Mouse (Mus musculus): Measurements from ENCODE around the gene Csk. TPM values are rescaled to one million over a fixed set of nuclear protein-coding genes. Genes with fewer than 3 reads are reported as not detected.

Csk gene
- polyA plus RNA-seq, 1 experiment from 2014 or later, result 27.2 TPM

GRCm38 (mm10) chr9:57650130-57650785 lies 3.2 kb downstream of the Csk start:
- WGBS, result 93% methylated on average over 6 of the region's 6 CpGs
- Histone ChIP-seq H3K9me3 (ENCODE audit: low read length) (no peaks in the 10 kb centered on the region), H3K27ac (ENCODE audit: low read length) (no peak overlapping the region), H3K4me2 (replicated peaks; ENCODE audit: low read depth, low read length) (no peak overlapping the region), H3K36me3 (ENCODE audit: insufficient read depth, low read length) (no peaks in the 10 kb centered on the region), H3K4me3 (ENCODE audit: low read length) (no peak overlapping the region), H3K27me3 (ENCODE audit: insufficient read depth, low read length) (no peaks in the 10 kb centered on the region), H3K9ac (replicated peaks; ENCODE audit: low read length) (no peak overlapping the region), H3K4me1 (ENCODE audit: insufficient read depth, low read length) (peaks cover 8% of the 10 kb centered on the region; the same call in 1 of the 2 replicates)
- ATAC-seq (ENCODE audit: low FRiP score, low TSS enrichment), result no peak

- H3K4me2 ChIP-seq (replicated peaks; ENCODE audit: low read depth, low read length), result no peak overlapping the region
- WGBS, result 59% methylated on average over 4 of the region's 4 CpGs
- no peak for ATAC-seq (ENCODE audit: low FRiP score, low TSS enrichment)
- H3K36me3 ChIP-seq (ENCODE audit: insufficient read depth, low read length), result no peaks in the 10 kb centered on the region
- H3K27me3 ChIP-seq (ENCODE audit: insufficient read depth, low read length), result no peaks in the 10 kb centered on the region
- H3K4me1 ChIP-seq (ENCODE audit: insufficient read depth, low read length), result peaks cover 31% of the 10 kb centered on the region
- H3K9ac ChIP-seq (replicated peaks; ENCODE audit: low read length), result no peak overlapping the region
- H3K9me3 ChIP-seq (ENCODE audit: low read length), result no peaks in the 10 kb centered on the region
- H3K27ac ChIP-seq (ENCODE audit: low read length), result no peak overlapping the region
- no peak overlapping the region for H3K4me3 ChIP-seq (ENCODE audit: low read length)
Measured at GRCm38 (mm10) chr9:57647286-57648108, 5.9 kb downstream of the Csk start.

- no peaks in the 10 kb centered on the region for H3K9me3 ChIP-seq (ENCODE audit: low read length)
- H3K36me3 ChIP-seq (ENCODE audit: insufficient read depth, low read length), result 0 out of 2 replicates have a peak, but pooled peaks cover 6% of the 10 kb centered on the region
- H3K4me3 ChIP-seq (ENCODE audit: low read length), result no peak overlapping the region
- 65% methylated on average over 12 of the region's 12 CpGs for WGBS
- H3K4me2 ChIP-seq (replicated peaks; ENCODE audit: low read depth, low read length), result no peak overlapping the region
- no peak for ATAC-seq (ENCODE audit: low FRiP score, low TSS enrichment)
- H3K27me3 ChIP-seq (ENCODE audit: insufficient read depth, low read length), result no peaks in the 10 kb centered on the region
- no peak overlapping the region for H3K9ac ChIP-seq (replicated peaks; ENCODE audit: low read length)
- H3K27ac ChIP-seq (ENCODE audit: low read length), result no peak overlapping the region
- peaks cover 38% of the 10 kb centered on the region for H3K4me1 ChIP-seq (ENCODE audit: insufficient read depth, low read length)
Measured at GRCm38 (mm10) chr9:57646551-57647103, 6.8 kb downstream of the Csk start.

GRCm38 (mm10) chr9:57644944-57645893 lies 8.2 kb downstream of the Csk start:
- H3K27me3 ChIP-seq (ENCODE audit: insufficient read depth, low read length), result no peaks in the 10 kb centered on the region
- ATAC-seq (ENCODE audit: low FRiP score, low TSS enrichment), result peak; percentile 89
- no peaks in the 10 kb centered on the region for H3K9me3 ChIP-seq (ENCODE audit: low read length)
- peak overlapping the region; percentile 90 for H3K4me3 ChIP-seq (ENCODE audit: low read length)
- H3K4me1 ChIP-seq (ENCODE audit: insufficient read depth, low read length), result peaks cover 48% of the 10 kb centered on the region
- H3K9ac ChIP-seq (replicated peaks; ENCODE audit: low read length), result peak overlapping the region; percentile 100
- H3K27ac ChIP-seq (ENCODE audit: low read length), result peak overlapping the region; percentile 96
- peak overlapping the region; percentile 82 for H3K4me2 ChIP-seq (replicated peaks; ENCODE audit: low read depth, low read length)
- H3K36me3 ChIP-seq (ENCODE audit: insufficient read depth, low read length), result 0 out of 2 replicates have a peak, but pooled peaks cover 8% of the 10 kb centered on the region
- 0% methylated on average over 73 of the region's 85 CpGs for WGBS

GRCm38 (mm10) chr9:57644442-57644943 lies 8.9 kb downstream of the Csk start:
- Histone ChIP-seq H3K4me2 (replicated peaks; ENCODE audit: low read depth, low read length) (peak overlapping the region; percentile 82), H3K27ac (ENCODE audit: low read length) (peak overlapping the region; percentile 96), H3K36me3 (ENCODE audit: insufficient read depth, low read length) (0 out of 2 replicates have a peak, but pooled peaks cover 8% of the 10 kb centered on the region), H3K4me3 (ENCODE audit: low read length) (peak overlapping the region; percentile 90), H3K27me3 (ENCODE audit: insufficient read depth, low read length) (no peaks in the 10 kb centered on the region), H3K9me3 (ENCODE audit: low read length) (no peaks in the 10 kb centered on the region), H3K9ac (replicated peaks; ENCODE audit: low read length) (peak overlapping the region; percentile 100), H3K4me1 (ENCODE audit: insufficient read depth, low read length) (peaks cover 55% of the 10 kb centered on the region)
- 0% methylated on average over 16 of the region's 18 CpGs for WGBS
- ATAC-seq (ENCODE audit: low FRiP score, low TSS enrichment), result peak; percentile 1; the same call in 1 of the 2 replicates

- H3K9me3 ChIP-seq (ENCODE audit: low read length), result no peaks in the 10 kb centered on the region
- no peak for ATAC-seq (ENCODE audit: low FRiP score, low TSS enrichment)
- 0 out of 2 replicates have a peak, but pooled peaks cover 8% of the 10 kb centered on the region for H3K36me3 ChIP-seq (ENCODE audit: insufficient read depth, low read length)
- 23% methylated on average over 7 of the region's 7 CpGs for WGBS
- H3K27ac ChIP-seq (ENCODE audit: low read length), result peak overlapping the region; percentile 59
- H3K4me3 ChIP-seq (ENCODE audit: low read length), result peak overlapping the region; percentile 90
- peaks cover 62% of the 10 kb centered on the region for H3K4me1 ChIP-seq (ENCODE audit: insufficient read depth, low read length)
- H3K4me2 ChIP-seq (replicated peaks; ENCODE audit: low read depth, low read length), result peak overlapping the region; percentile 82
- peak overlapping the region; percentile 100 for H3K9ac ChIP-seq (replicated peaks; ENCODE audit: low read length)
- no peaks in the 10 kb centered on the region for H3K27me3 ChIP-seq (ENCODE audit: insufficient read depth, low read length)
Measured at GRCm38 (mm10) chr9:57643856-57644180, 9.6 kb downstream of the Csk start.

GRCm38 (mm10) chr9:57643169-57643855 lies 10.1 kb downstream of the Csk start:
- H3K27ac ChIP-seq (ENCODE audit: low read length), result peak overlapping the region; percentile 59
- WGBS, result 53% methylated on average over 9 of the region's 9 CpGs
- H3K27me3 ChIP-seq (ENCODE audit: insufficient read depth, low read length), result no peaks in the 10 kb centered on the region
- peak overlapping the region; percentile 100 for H3K9ac ChIP-seq (replicated peaks; ENCODE audit: low read length)
- no peaks in the 10 kb centered on the region for H3K9me3 ChIP-seq (ENCODE audit: low read length)
- H3K4me1 ChIP-seq (ENCODE audit: insufficient read depth, low read length), result peaks cover 67% of the 10 kb centered on the region
- H3K4me3 ChIP-seq (ENCODE audit: low read length), result peak overlapping the region; percentile 90
- no peak for ATAC-seq (ENCODE audit: low FRiP score, low TSS enrichment)
- peak overlapping the region; percentile 82 for H3K4me2 ChIP-seq (replicated peaks; ENCODE audit: low read depth, low read length)
- H3K36me3 ChIP-seq (ENCODE audit: insufficient read depth, low read length), result 0 out of 2 replicates have a peak, but pooled peaks cover 8% of the 10 kb centered on the region

GRCm38 (mm10) chr9:57641775-57642550 lies 11.5 kb downstream of the Csk start:
- WGBS, result 85% methylated on average over 13 of the region's 13 CpGs

More at GRCm38 (mm10) chr9:57641775-57642550, 11.5 kb downstream of the Csk start:
- H3K4me3 ChIP-seq (ENCODE audit: low read length), result no peak overlapping the region
- no peak overlapping the region for H3K9ac ChIP-seq (replicated peaks; ENCODE audit: low read length)
- no peak overlapping the region for H3K4me2 ChIP-seq (replicated peaks; ENCODE audit: low read depth, low read length)
- 0 out of 2 replicates have a peak, but pooled peaks cover 8% of the 10 kb centered on the region for H3K36me3 ChIP-seq (ENCODE audit: insufficient read depth, low read length)
- H3K27ac ChIP-seq (ENCODE audit: low read length), result no peak overlapping the region
- H3K27me3 ChIP-seq (ENCODE audit: insufficient read depth, low read length), result no peaks in the 10 kb centered on the region
- no peaks in the 10 kb centered on the region for H3K9me3 ChIP-seq (ENCODE audit: low read length)
- no peak for ATAC-seq (ENCODE audit: low FRiP score, low TSS enrichment)
- peaks cover 80% of the 10 kb centered on the region for H3K4me1 ChIP-seq (ENCODE audit: insufficient read depth, low read length)

All from kidney, embryonic 16.5 days (tissue).